Mouse (Mus musculus) limb, embryonic 14.5 days (tissue): ENCODE data around the gene Jkamp. TPM values are rescaled to one million over a fixed set of nuclear protein-coding genes. Genes with fewer than 3 reads are reported as not detected.

Experiments
- ATAC-seq: fragments of 200-750 bp; cut with Nextera tagmentation; 2 replicates; pipeline ENCODE4 v1.8.0; 2017; ENCODE audit warnings: low read depth, moderate number of reproducible peaks, moderate TSS enrichment; ENCODE audit not compliant: low FRiP score
- DNase-seq: peaks from one replicate; pipeline ENCODE4 v3.0.0-alpha.2; 2015; ENCODE audit warnings: low spot score
- H3K27ac ChIP-seq: fragments of 300-500 bp; sonication (generic); replicated peaks from 2 replicates; pipeline ENCODE4 v1.5.1; 2014; ENCODE audit warnings: low read depth, mild to moderate bottlenecking, low read length, moderate library complexity, mixed read lengths
- H3K27me3 ChIP-seq: fragments of 300-500 bp; sonication (generic); 2 replicates; pipeline ENCODE4 v1.6.1; 2014; ENCODE audit warnings: low read length, mixed read lengths; ENCODE audit not compliant: control insufficient read depth, insufficient read depth
- H3K36me3 ChIP-seq: fragments of 300-500 bp; sonication (generic); 2 replicates; pipeline ENCODE4 v1.6.1; 2014; ENCODE audit warnings: mild to moderate bottlenecking, low read length, moderate library complexity, mixed read lengths; ENCODE audit not compliant: control insufficient read depth, insufficient read depth
- H3K4me1 ChIP-seq: fragments of 300-500 bp; sonication (generic); 2 replicates; pipeline ENCODE4 v1.6.1; 2014; ENCODE audit warnings: antibody characterized with exemption, low read length, mixed read lengths; ENCODE audit not compliant: control insufficient read depth, insufficient read depth
- H3K4me2 ChIP-seq: fragments of 300-500 bp; sonication (generic); replicated peaks from 2 replicates; pipeline ENCODE4 v1.6.1; 2014; ENCODE audit warnings: low read depth, mild to moderate bottlenecking, low read length, moderate library complexity; ENCODE audit not compliant: severe bottlenecking
- H3K4me3 ChIP-seq: fragments of 300-500 bp; sonication (generic); replicated peaks from 2 replicates; pipeline ENCODE4 v1.5.1; 2014; ENCODE audit warnings: low read length
- H3K9ac ChIP-seq: fragments of 300-500 bp; sonication (generic); 2 replicates; pipeline ENCODE4 v1.6.1; 2014; ENCODE audit warnings: mild to moderate bottlenecking, low read depth, low read length, moderate library complexity; ENCODE audit not compliant: severe bottlenecking
- H3K9me3 ChIP-seq: fragments of 300-500 bp; sonication (generic); 2 replicates; pipeline ENCODE4 v1.6.1; 2016; ENCODE audit warnings: low read length; ENCODE audit not compliant: control insufficient read depth
- POLR2A ChIP-seq: fragments of 200-500 bp; IDR thresholded peaks from 2 replicates; pipeline ENCODE4 v1.8.0; 2012; ENCODE audit warnings: inconsistent platforms, mild to moderate bottlenecking, moderate library complexity, borderline replicate concordance; ENCODE audit not compliant: insufficient read depth, insufficient read length; ENCODE audit errors: extremely low read depth
- WGBS: fragments of 180-500 bp; shearing (Covaris S2); extraction: QIAGEN DNeasy Blood & Tissue Kit; methylation state at CpG from one replicate; pipeline ENCODE4 v1.1.7; 2014; 5-methylcytosine and 5-hydroxymethylcytosine counted together
- microRNA-seq: library from miRNA; unstranded; fragments of <30 nt; microRNA quantifications from one replicate; pipeline ENCODE4, GENCODE M21; 2016
- polyA plus RNA-seq, 2 experiments: library from polyadenylated mRNA; depleted of rRNA in 1 of 2; stranded (reverse) in 1 of 2; unstranded in 1 of 2; fragments of >200 nt; fragmentation: Nextera tagmentation in 1 of 2; extraction: Ambion mirVana in 1 of 2; gene quantifications; 2 replicates each; pipeline versions ENCODE4 v1.2.1 to v1.2.3; 2012 to 2014

Jkamp gene
- polyA plus RNA-seq, 2 experiments = 63.3 to 67.3 TPM

DNA sequence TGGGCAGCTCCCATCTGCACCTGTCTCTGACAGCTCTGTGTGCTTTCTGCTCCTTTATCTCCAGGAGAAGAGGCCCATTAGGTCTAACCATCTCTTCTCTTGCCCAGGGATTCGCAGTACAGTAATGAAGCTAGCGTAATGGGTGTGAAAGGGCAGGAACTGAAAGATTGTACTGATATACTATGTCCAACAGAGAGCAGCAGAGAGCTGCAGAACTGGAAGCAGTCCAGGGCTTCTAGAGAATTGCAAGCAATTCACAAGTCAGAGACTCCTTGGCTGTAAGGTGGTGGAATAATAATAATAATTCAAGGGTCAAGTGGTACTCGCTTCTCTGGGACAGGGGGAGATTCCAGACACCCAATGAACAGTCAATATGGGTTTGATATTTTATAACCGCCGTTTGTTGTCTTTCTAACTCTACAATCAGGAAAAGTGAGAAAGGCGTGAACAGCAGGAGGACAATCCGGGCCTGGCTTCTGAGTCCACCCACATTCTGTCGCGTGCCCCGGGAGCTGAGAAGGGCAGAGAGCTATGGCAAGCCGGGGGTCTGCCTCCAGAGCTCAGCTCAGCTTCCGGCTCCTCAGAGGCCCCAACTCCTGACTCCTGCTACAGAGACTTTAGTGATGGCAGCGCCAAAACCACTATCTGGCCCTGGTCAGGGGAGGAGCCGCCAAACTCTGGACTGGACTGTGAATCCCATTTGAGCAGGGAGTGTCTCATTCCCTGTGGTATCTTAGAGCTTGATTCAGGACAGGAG is 19.3 kb downstream of the Jkamp start:
- no peak overlapping the region for H3K4me2 ChIP-seq

DNA sequence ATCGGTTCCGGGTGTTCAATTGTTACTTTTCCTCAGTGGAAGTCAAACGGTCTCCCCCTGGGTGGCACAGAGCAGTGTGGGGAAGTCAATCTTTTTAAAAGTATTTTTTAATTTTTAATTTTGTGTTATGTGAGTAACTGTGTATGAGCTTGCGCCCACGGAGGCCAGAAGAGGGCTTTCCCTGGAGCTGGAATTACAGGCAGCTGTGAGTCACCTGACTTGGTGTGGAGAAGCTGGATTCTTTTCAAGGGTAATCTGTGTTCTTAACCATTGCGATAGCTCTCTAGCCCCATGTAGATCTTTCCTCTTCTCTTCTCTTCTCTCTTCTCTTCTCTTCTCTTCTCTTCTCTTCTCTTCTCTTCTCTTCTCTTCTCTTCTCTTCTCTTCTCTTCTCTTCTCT is 29.7 kb downstream of the Jkamp start:
- Histone ChIP-seq H3K4me3 (no peak overlapping the region), H3K36me3 (no peaks in the 10 kb centered on the region), H3K4me2 (no peak overlapping the region), H3K4me1 (no peaks in the 10 kb centered on the region), H3K9ac (no peak overlapping the region), H3K9me3 (no peaks in the 10 kb centered on the region), H3K27ac (no peak overlapping the region), H3K27me3 (no peaks in the 10 kb centered on the region)
- no peak for ATAC-seq
- no peak for DNase-seq
- TF ChIP-seq POLR2A = no peak
- 68% methylated on average over 6 of the region's 6 CpGs for WGBS

More for the DNA sequence above, 19.3 kb downstream of the Jkamp start:
- no peak overlapping the region for H3K4me3 ChIP-seq
- no peak for TF ChIP-seq POLR2A
- peak; percentile 89 for DNase-seq
- H3K36me3 ChIP-seq = peaks cover 11% of the 10 kb centered on the region
- 30% methylated on average over 14 of the region's 14 CpGs for WGBS
- no peaks in the 10 kb centered on the region for H3K27me3 ChIP-seq
- H3K9me3 ChIP-seq = no peaks in the 10 kb centered on the region
- no peak for ATAC-seq
- no peaks in the 10 kb centered on the region; the same call in 1 of the 2 replicates for H3K4me1 ChIP-seq
- H3K9ac ChIP-seq = no peak overlapping the region
- no peak overlapping the region for H3K27ac ChIP-seq

GRCm38 (mm10) chr12:72115686-72116345 is 30.4 kb downstream of the Jkamp start:
- DNase-seq (no peak), ATAC-seq (no peak)
- Histone ChIP-seq H3K9me3 (0 out of 2 replicates have a peak, but pooled peaks cover under 1% of the 10 kb centered on the region), H3K27ac (no peak overlapping the region), H3K9ac (no peak overlapping the region), H3K27me3 (no peaks in the 10 kb centered on the region), H3K36me3 (no peaks in the 10 kb centered on the region), H3K4me2 (no peak overlapping the region), H3K4me3 (no peak overlapping the region), H3K4me1 (no peaks in the 10 kb centered on the region)
- whole genome bisulfite sequencing = 82% methylated on average over 21 of the region's 23 CpGs
- TF ChIP-seq POLR2A = no peak

GRCm38 (mm10) chr12:72129203-72129602 is 43.8 kb downstream of the Jkamp start:
- TF ChIP-seq POLR2A = no peak
- DNase-seq = no peak
- Histone ChIP-seq H3K27ac (no peak overlapping the region), H3K4me3 (no peak overlapping the region), H3K27me3 (no peaks in the 10 kb centered on the region), H3K4me1 (no peaks in the 10 kb centered on the region), H3K36me3 (no peaks in the 10 kb centered on the region), H3K9me3 (no peaks in the 10 kb centered on the region), H3K9ac (no peak overlapping the region), H3K4me2 (no peak overlapping the region)
- no peak for ATAC-seq
- WGBS = 79% methylated on average over 10 of the region's 10 CpGs

DNA sequence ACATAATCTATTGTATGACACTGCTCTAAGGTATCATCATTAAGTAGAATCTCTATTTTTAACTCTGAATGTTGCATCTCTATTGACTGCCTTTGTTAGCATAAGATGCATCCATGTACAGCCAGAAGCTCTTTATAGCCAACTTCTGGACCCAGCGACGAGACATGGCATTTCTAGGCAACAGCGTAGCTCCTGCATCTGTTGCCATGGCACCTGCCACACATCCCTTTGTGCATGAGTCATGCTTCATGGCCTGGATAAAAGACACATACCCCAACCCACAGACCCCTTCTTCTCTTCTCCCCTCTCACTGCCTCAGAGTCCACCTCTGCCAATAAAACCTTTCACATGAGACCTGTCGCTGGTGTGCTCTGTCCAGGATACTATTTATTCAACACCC is 65.4 kb downstream of the Jkamp start:
- H3K4me1 ChIP-seq = no peaks in the 10 kb centered on the region
- H3K9ac ChIP-seq = no peak overlapping the region
- ATAC-seq (no peak), DNase-seq (no peak)
- H3K36me3 ChIP-seq = no peaks in the 10 kb centered on the region
- no peaks in the 10 kb centered on the region for H3K9me3 ChIP-seq
- 85% methylated on average over 4 of the region's 4 CpGs for WGBS
- no peaks in the 10 kb centered on the region for H3K27me3 ChIP-seq
- H3K4me3 ChIP-seq = no peak overlapping the region
- TF ChIP-seq POLR2A = no peak
- no peak overlapping the region for H3K27ac ChIP-seq
- no peak overlapping the region for H3K4me2 ChIP-seq

Small RNA genes lying within 50 kb of the gene (microRNA-seq; reads per million reads assigned to microRNA genes)
- not detected for gene Gm24466

Other genes starting within 250 kb of the Jkamp start
- 4.9 and 6.7 TPM in 2 replicates for gene Gpr135, start 14.5 kb upstream of the Jkamp start, polyA plus RNA-seq (2012; rRNA removed)
- gene Gpr135, start 14.5 kb upstream of the Jkamp start, polyA plus RNA-seq (2014; fragmentation: Nextera tagmentation; extraction: Ambion mirVana) = 0.87 and 1.3 TPM in 2 replicates
- gene L3hypdh, start 150 bp upstream of the Jkamp start, polyA plus RNA-seq (2012; rRNA removed) = 26.8 and 31.8 TPM in 2 replicates
- 20.5 and 21.4 TPM in 2 replicates for gene L3hypdh, start 150 bp upstream of the Jkamp start, polyA plus RNA-seq (2014; fragmentation: Nextera tagmentation; extraction: Ambion mirVana)
- gene Ccdc175, start 99.4 kb downstream of the Jkamp start, polyA plus RNA-seq (2012; rRNA removed) = not detected in 2 replicates
- gene Ccdc175, start 99.4 kb downstream of the Jkamp start, polyA plus RNA-seq (2014; fragmentation: Nextera tagmentation; extraction: Ambion mirVana) = not detected in 2 replicates